Mouse (Mus musculus): ENCODE measurements at regions not wholly inside any gene's neighbourhood (a gene's known extent, or its start where the extent isn't known, plus 50 kb on each side); places are given as distances from the start of the nearest gene placed in this dataset.

- Histone ChIP-seq H3K36me3 (ENCODE audit: control insufficient read depth, insufficient read depth, low read length, poor library complexity, severe bottlenecking) (no peaks in the 10 kb centered on the region), H3K27ac (ENCODE audit: insufficient read depth, low read length) (no peak overlapping the region), H3K9ac (ENCODE audit: low read depth, poor library complexity, severe bottlenecking) (no peak overlapping the region), H3K4me1 (ENCODE audit: control insufficient read depth, insufficient read depth, low read length) (no peaks in the 10 kb centered on the region), H3K9me3 (replicated peaks; ENCODE audit: control insufficient read depth, insufficient read depth, low read length, poor library complexity, severe bottlenecking) (no peaks in the 10 kb centered on the region), H3K4me3 (ENCODE audit: low read depth, low read length) (no peak overlapping the region), H3K27me3 (ENCODE audit: control insufficient read depth, insufficient read depth, low read length, poor library complexity, severe bottlenecking) (no peaks in the 10 kb centered on the region)
- TF ChIP-seq EP300 (IDR thresholded peaks at IDR 0.05; ENCODE audit: insufficient read depth, low read depth, low read length): no peak
- TF ChIP-seq POLR2A (IDR thresholded peaks at IDR 0.05; ENCODE audit: insufficient read depth, low read length): no peak
- no peak for TF ChIP-seq CTCF (IDR thresholded peaks at IDR 0.05; ENCODE audit: low read depth, low read length)
These were observed 177.7 kb upstream of the Id4 start for GRCm38 (mm10) chr13:48083294-48083693.

- TF ChIP-seq EP300 (IDR thresholded peaks at IDR 0.05; ENCODE audit: insufficient read depth, low read depth, low read length): no peak
- TF ChIP-seq CTCF (IDR thresholded peaks at IDR 0.05; ENCODE audit: low read depth, low read length): no peak
- no peak for TF ChIP-seq POLR2A (IDR thresholded peaks at IDR 0.05; ENCODE audit: insufficient read depth, low read length)
- no peaks in the 10 kb centered on the region for H3K9me3 ChIP-seq (replicated peaks; ENCODE audit: control insufficient read depth, insufficient read depth, low read length, poor library complexity, severe bottlenecking)
- H3K4me1 ChIP-seq (ENCODE audit: control insufficient read depth, insufficient read depth, low read length): no peaks in the 10 kb centered on the region
- H3K27me3 ChIP-seq (ENCODE audit: control insufficient read depth, insufficient read depth, low read length, poor library complexity, severe bottlenecking): no peaks in the 10 kb centered on the region
- H3K36me3 ChIP-seq (ENCODE audit: control insufficient read depth, insufficient read depth, low read length, poor library complexity, severe bottlenecking): no peaks in the 10 kb centered on the region
- H3K4me3 ChIP-seq (ENCODE audit: low read depth, low read length): no peak overlapping the region
- H3K9ac ChIP-seq (ENCODE audit: low read depth, poor library complexity, severe bottlenecking): no peak overlapping the region
- H3K27ac ChIP-seq (ENCODE audit: insufficient read depth, low read length): no peak overlapping the region
These were observed 177.2 kb upstream of the Id4 start for GRCm38 (mm10) chr13:48083807-48084206.

GRCm38 (mm10) chr13:48094275-48095035, 166.6 kb upstream of the Id4 start:
- Histone ChIP-seq H3K27ac (ENCODE audit: insufficient read depth, low read length) (no peak overlapping the region), H3K4me3 (ENCODE audit: low read depth, low read length) (no peak overlapping the region), H3K9me3 (replicated peaks; ENCODE audit: control insufficient read depth, insufficient read depth, low read length, poor library complexity, severe bottlenecking) (no peaks in the 10 kb centered on the region), H3K4me1 (ENCODE audit: control insufficient read depth, insufficient read depth, low read length) (peaks cover 1% of the 10 kb centered on the region), H3K27me3 (ENCODE audit: control insufficient read depth, insufficient read depth, low read length, poor library complexity, severe bottlenecking) (no peaks in the 10 kb centered on the region), H3K36me3 (ENCODE audit: control insufficient read depth, insufficient read depth, low read length, poor library complexity, severe bottlenecking) (no peaks in the 10 kb centered on the region), H3K9ac (ENCODE audit: low read depth, poor library complexity, severe bottlenecking) (no peak overlapping the region)
- no peak for TF ChIP-seq CTCF (IDR thresholded peaks at IDR 0.05; ENCODE audit: low read depth, low read length)
- no peak for TF ChIP-seq EP300 (IDR thresholded peaks at IDR 0.05; ENCODE audit: insufficient read depth, low read depth, low read length)
- TF ChIP-seq POLR2A (IDR thresholded peaks at IDR 0.05; ENCODE audit: insufficient read depth, low read length): no peak

- Histone ChIP-seq H3K4me1 (ENCODE audit: control insufficient read depth, insufficient read depth, low read length) (no peaks in the 10 kb centered on the region), H3K9me3 (replicated peaks; ENCODE audit: control insufficient read depth, insufficient read depth, low read length, poor library complexity, severe bottlenecking) (no peaks in the 10 kb centered on the region), H3K36me3 (ENCODE audit: control insufficient read depth, insufficient read depth, low read length, poor library complexity, severe bottlenecking) (no peaks in the 10 kb centered on the region), H3K27me3 (ENCODE audit: control insufficient read depth, insufficient read depth, low read length, poor library complexity, severe bottlenecking) (no peaks in the 10 kb centered on the region), H3K27ac (ENCODE audit: insufficient read depth, low read length) (no peak overlapping the region), H3K9ac (ENCODE audit: low read depth, poor library complexity, severe bottlenecking) (no peak overlapping the region), H3K4me3 (ENCODE audit: low read depth, low read length) (no peak overlapping the region)
- no peak for TF ChIP-seq CTCF (IDR thresholded peaks at IDR 0.05; ENCODE audit: low read depth, low read length)
These were observed 158.9 kb upstream of the Id4 start for GRCm38 (mm10) chr13:48102156-48102555.

GRCm38 (mm10) chr13:48102576-48102975, 158.5 kb upstream of the Id4 start:
- Histone ChIP-seq H3K9ac (ENCODE audit: low read depth, poor library complexity, severe bottlenecking) (no peak overlapping the region), H3K4me1 (ENCODE audit: control insufficient read depth, insufficient read depth, low read length) (no peaks in the 10 kb centered on the region), H3K27ac (ENCODE audit: insufficient read depth, low read length) (no peak overlapping the region), H3K4me3 (ENCODE audit: low read depth, low read length) (no peak overlapping the region), H3K27me3 (ENCODE audit: control insufficient read depth, insufficient read depth, low read length, poor library complexity, severe bottlenecking) (no peaks in the 10 kb centered on the region), H3K9me3 (replicated peaks; ENCODE audit: control insufficient read depth, insufficient read depth, low read length, poor library complexity, severe bottlenecking) (no peaks in the 10 kb centered on the region), H3K36me3 (ENCODE audit: control insufficient read depth, insufficient read depth, low read length, poor library complexity, severe bottlenecking) (no peaks in the 10 kb centered on the region)
- no peak for TF ChIP-seq POLR2A (IDR thresholded peaks at IDR 0.05; ENCODE audit: insufficient read depth, low read length)
- no peak for TF ChIP-seq EP300 (IDR thresholded peaks at IDR 0.05; ENCODE audit: insufficient read depth, low read depth, low read length)
- no peak for TF ChIP-seq CTCF (IDR thresholded peaks at IDR 0.05; ENCODE audit: low read depth, low read length)

GRCm38 (mm10) chr13:48104766-48105165, 156.3 kb upstream of the Id4 start:
- Histone ChIP-seq H3K4me3 (ENCODE audit: low read depth, low read length) (no peak overlapping the region), H3K4me1 (ENCODE audit: control insufficient read depth, insufficient read depth, low read length) (no peaks in the 10 kb centered on the region), H3K9ac (ENCODE audit: low read depth, poor library complexity, severe bottlenecking) (no peak overlapping the region), H3K27ac (ENCODE audit: insufficient read depth, low read length) (no peak overlapping the region), H3K27me3 (ENCODE audit: control insufficient read depth, insufficient read depth, low read length, poor library complexity, severe bottlenecking) (no peaks in the 10 kb centered on the region), H3K36me3 (ENCODE audit: control insufficient read depth, insufficient read depth, low read length, poor library complexity, severe bottlenecking) (no peaks in the 10 kb centered on the region), H3K9me3 (replicated peaks; ENCODE audit: control insufficient read depth, insufficient read depth, low read length, poor library complexity, severe bottlenecking) (no peaks in the 10 kb centered on the region)
- TF ChIP-seq POLR2A (IDR thresholded peaks at IDR 0.05; ENCODE audit: insufficient read depth, low read length) (no peak), EP300 (IDR thresholded peaks at IDR 0.05; ENCODE audit: insufficient read depth, low read depth, low read length) (no peak), CTCF (IDR thresholded peaks at IDR 0.05; ENCODE audit: low read depth, low read length) (no peak)
